Mouse (Mus musculus): Measurements from ENCODE around the gene Cct8l1. TPM values are rescaled to one million over a fixed set of nuclear protein-coding genes. Genes with fewer than 3 reads are reported as not detected.

Cct8l1 gene
- polyA plus RNA-seq, 1 experiment, result 0.08 TPM

- no peak overlapping the region for H3K4me3 ChIP-seq (ENCODE audit: control insufficient read depth, insufficient read depth, low read length)
- TF ChIP-seq CTCF (IDR thresholded peaks at IDR 0.05; ENCODE audit: borderline replicate concordance, control insufficient read depth, extremely low read depth, insufficient read depth, low read length, poor library complexity) (no peak), POLR2A (IDR thresholded peaks at IDR 0.05; ENCODE audit: control insufficient read depth, extremely low read depth, insufficient read depth, low read length, poor library complexity) (no peak)
- H3K36me3 ChIP-seq (ENCODE audit: control insufficient read depth, insufficient read depth, low read length), result no peaks in the 10 kb centered on the region
- no peaks in the 10 kb centered on the region for H3K27me3 ChIP-seq (ENCODE audit: control insufficient read depth, insufficient read depth, low read length)
- H3K4me1 ChIP-seq (replicated peaks; ENCODE audit: control insufficient read depth, insufficient read depth, low read length), result no peaks in the 10 kb centered on the region
- H3K27ac ChIP-seq (ENCODE audit: control insufficient read depth, insufficient read depth, low read length), result no peak overlapping the region
- DNase-seq, result no peak
- 93% methylated on average over 2 of the region's 2 CpGs for WGBS
Measured at GRCm38 (mm10) chr5:25535566-25535965, 19.7 kb downstream of the Cct8l1 start.

- no peaks in the 10 kb centered on the region for H3K36me3 ChIP-seq (ENCODE audit: control insufficient read depth, insufficient read depth, low read length)
- no peaks in the 10 kb centered on the region for H3K4me1 ChIP-seq (replicated peaks; ENCODE audit: control insufficient read depth, insufficient read depth, low read length)
- H3K4me3 ChIP-seq (ENCODE audit: control insufficient read depth, insufficient read depth, low read length), result no peak overlapping the region
- WGBS, result 97% methylated on average over 2 of the region's 2 CpGs
- DNase-seq, result no peak
- no peak overlapping the region for H3K27ac ChIP-seq (ENCODE audit: control insufficient read depth, insufficient read depth, low read length)
- TF ChIP-seq CTCF (IDR thresholded peaks at IDR 0.05; ENCODE audit: borderline replicate concordance, control insufficient read depth, extremely low read depth, insufficient read depth, low read length, poor library complexity) (no peak), POLR2A (IDR thresholded peaks at IDR 0.05; ENCODE audit: control insufficient read depth, extremely low read depth, insufficient read depth, low read length, poor library complexity) (no peak)
- no peaks in the 10 kb centered on the region for H3K27me3 ChIP-seq (ENCODE audit: control insufficient read depth, insufficient read depth, low read length)
Measured at GRCm38 (mm10) chr5:25536451-25536850, 20.6 kb downstream of the Cct8l1 start.

GRCm38 (mm10) chr5:25536921-25537409 lies 21.1 kb downstream of the Cct8l1 start:
- Histone ChIP-seq H3K36me3 (ENCODE audit: control insufficient read depth, insufficient read depth, low read length) (no peaks in the 10 kb centered on the region), H3K27ac (ENCODE audit: control insufficient read depth, insufficient read depth, low read length) (no peak overlapping the region), H3K27me3 (ENCODE audit: control insufficient read depth, insufficient read depth, low read length) (no peaks in the 10 kb centered on the region), H3K4me1 (replicated peaks; ENCODE audit: control insufficient read depth, insufficient read depth, low read length) (no peaks in the 10 kb centered on the region), H3K4me3 (ENCODE audit: control insufficient read depth, insufficient read depth, low read length) (no peak overlapping the region)
- DNase-seq, result no peak
- TF ChIP-seq CTCF (IDR thresholded peaks at IDR 0.05; ENCODE audit: borderline replicate concordance, control insufficient read depth, extremely low read depth, insufficient read depth, low read length, poor library complexity), result no peak
- no peak for TF ChIP-seq POLR2A (IDR thresholded peaks at IDR 0.05; ENCODE audit: control insufficient read depth, extremely low read depth, insufficient read depth, low read length, poor library complexity)
- 75% methylated on average over 6 of the region's 6 CpGs for WGBS

GRCm38 (mm10) chr5:25540412-25540811 lies 24.5 kb downstream of the Cct8l1 start:
- Histone ChIP-seq H3K4me3 (ENCODE audit: control insufficient read depth, insufficient read depth, low read length) (no peak overlapping the region), H3K4me1 (replicated peaks; ENCODE audit: control insufficient read depth, insufficient read depth, low read length) (no peaks in the 10 kb centered on the region), H3K27ac (ENCODE audit: control insufficient read depth, insufficient read depth, low read length) (no peak overlapping the region), H3K36me3 (ENCODE audit: control insufficient read depth, insufficient read depth, low read length) (no peaks in the 10 kb centered on the region), H3K27me3 (ENCODE audit: control insufficient read depth, insufficient read depth, low read length) (no peaks in the 10 kb centered on the region)
- DNase-seq, result no peak
- TF ChIP-seq POLR2A (IDR thresholded peaks at IDR 0.05; ENCODE audit: control insufficient read depth, extremely low read depth, insufficient read depth, low read length, poor library complexity) (no peak), CTCF (IDR thresholded peaks at IDR 0.05; ENCODE audit: borderline replicate concordance, control insufficient read depth, extremely low read depth, insufficient read depth, low read length, poor library complexity) (no peak)

GRCm38 (mm10) chr5:25540921-25541320 lies 25.1 kb downstream of the Cct8l1 start:
- no peaks in the 10 kb centered on the region for H3K27me3 ChIP-seq (ENCODE audit: control insufficient read depth, insufficient read depth, low read length)
- WGBS, result 89% methylated on average over 3 of the region's 3 CpGs
- no peaks in the 10 kb centered on the region for H3K4me1 ChIP-seq (replicated peaks; ENCODE audit: control insufficient read depth, insufficient read depth, low read length)
- no peak overlapping the region for H3K4me3 ChIP-seq (ENCODE audit: control insufficient read depth, insufficient read depth, low read length)
- no peaks in the 10 kb centered on the region for H3K36me3 ChIP-seq (ENCODE audit: control insufficient read depth, insufficient read depth, low read length)
- DNase-seq, result no peak
- no peak for TF ChIP-seq POLR2A (IDR thresholded peaks at IDR 0.05; ENCODE audit: control insufficient read depth, extremely low read depth, insufficient read depth, low read length, poor library complexity)
- TF ChIP-seq CTCF (IDR thresholded peaks at IDR 0.05; ENCODE audit: borderline replicate concordance, control insufficient read depth, extremely low read depth, insufficient read depth, low read length, poor library complexity), result no peak
- H3K27ac ChIP-seq (ENCODE audit: control insufficient read depth, insufficient read depth, low read length), result no peak overlapping the region

- no peaks in the 10 kb centered on the region for H3K27me3 ChIP-seq (ENCODE audit: control insufficient read depth, insufficient read depth, low read length)
- no peak overlapping the region for H3K4me3 ChIP-seq (ENCODE audit: control insufficient read depth, insufficient read depth, low read length)
- 86% methylated on average over 2 of the region's 2 CpGs for WGBS
- no peak for DNase-seq
- H3K36me3 ChIP-seq (ENCODE audit: control insufficient read depth, insufficient read depth, low read length), result no peaks in the 10 kb centered on the region
- TF ChIP-seq POLR2A (IDR thresholded peaks at IDR 0.05; ENCODE audit: control insufficient read depth, extremely low read depth, insufficient read depth, low read length, poor library complexity) (no peak), CTCF (IDR thresholded peaks at IDR 0.05; ENCODE audit: borderline replicate concordance, control insufficient read depth, extremely low read depth, insufficient read depth, low read length, poor library complexity) (no peak)
- H3K27ac ChIP-seq (ENCODE audit: control insufficient read depth, insufficient read depth, low read length), result no peak overlapping the region
- no peaks in the 10 kb centered on the region for H3K4me1 ChIP-seq (replicated peaks; ENCODE audit: control insufficient read depth, insufficient read depth, low read length)
Measured at GRCm38 (mm10) chr5:25541661-25542060, 25.8 kb downstream of the Cct8l1 start.

- no peak for DNase-seq
- H3K4me1 ChIP-seq (replicated peaks; ENCODE audit: control insufficient read depth, insufficient read depth, low read length), result no peaks in the 10 kb centered on the region
- no peak overlapping the region for H3K4me3 ChIP-seq (ENCODE audit: control insufficient read depth, insufficient read depth, low read length)
- H3K27ac ChIP-seq (ENCODE audit: control insufficient read depth, insufficient read depth, low read length), result no peak overlapping the region
- TF ChIP-seq POLR2A (IDR thresholded peaks at IDR 0.05; ENCODE audit: control insufficient read depth, extremely low read depth, insufficient read depth, low read length, poor library complexity), result no peak
- TF ChIP-seq CTCF (IDR thresholded peaks at IDR 0.05; ENCODE audit: borderline replicate concordance, control insufficient read depth, extremely low read depth, insufficient read depth, low read length, poor library complexity), result no peak
- H3K36me3 ChIP-seq (ENCODE audit: control insufficient read depth, insufficient read depth, low read length), result no peaks in the 10 kb centered on the region
- 93% methylated on average over 3 of the region's 3 CpGs for WGBS
- H3K27me3 ChIP-seq (ENCODE audit: control insufficient read depth, insufficient read depth, low read length), result no peaks in the 10 kb centered on the region
Measured at GRCm38 (mm10) chr5:25544061-25544460, 28.2 kb downstream of the Cct8l1 start.
